Mouse (Mus musculus) gastrocnemius, postnatal 14 days (tissue): ENCODE measurements at regions not wholly inside any gene's neighbourhood (a gene's known extent, or its start where the extent isn't known, plus 50 kb on each side); places are given as distances from the start of the nearest gene placed in this dataset.
A peak's percentile ranks its signal among the peaks of the same experiment; 100 is the strongest.

Source experiments
- DNase-seq: peaks from one replicate; pipeline ENCODE4 v3.0.0; 2021; ENCODE audit warnings: mixed read lengths
- intact Hi-C: fragments of 180-260 bp; cut with DNase I; formaldehyde crosslinking; loops from one replicate; pipeline ENCODE4 v1.15.1; 2025; ENCODE audit warnings: low total_unique reads

GRCm38 (mm10) chrX:56276348-56276747 is 63.7 kb upstream of the Gm773 start:
- no peak for DNase-seq
- intact Hi-C loops, result no loop called here

GRCm38 (mm10) chrX:56274170-56274569 is 61.5 kb upstream of the Gm773 start:
- peak; percentile 4 for DNase-seq
- intact Hi-C loops, result loop anchor here (2.0 kb wide), 1 partner anchor 65 kb away; no protein-coding TSS in a partner anchor

- no peak for DNase-seq
- intact Hi-C loops, result no loop called here
These were observed 57.0 kb upstream of the Gm773 start for GRCm38 (mm10) chrX:56269706-56270105.
